Mouse (Mus musculus): Measurements from ENCODE around the gene Capzb.

Gene Capzb

DNA sequence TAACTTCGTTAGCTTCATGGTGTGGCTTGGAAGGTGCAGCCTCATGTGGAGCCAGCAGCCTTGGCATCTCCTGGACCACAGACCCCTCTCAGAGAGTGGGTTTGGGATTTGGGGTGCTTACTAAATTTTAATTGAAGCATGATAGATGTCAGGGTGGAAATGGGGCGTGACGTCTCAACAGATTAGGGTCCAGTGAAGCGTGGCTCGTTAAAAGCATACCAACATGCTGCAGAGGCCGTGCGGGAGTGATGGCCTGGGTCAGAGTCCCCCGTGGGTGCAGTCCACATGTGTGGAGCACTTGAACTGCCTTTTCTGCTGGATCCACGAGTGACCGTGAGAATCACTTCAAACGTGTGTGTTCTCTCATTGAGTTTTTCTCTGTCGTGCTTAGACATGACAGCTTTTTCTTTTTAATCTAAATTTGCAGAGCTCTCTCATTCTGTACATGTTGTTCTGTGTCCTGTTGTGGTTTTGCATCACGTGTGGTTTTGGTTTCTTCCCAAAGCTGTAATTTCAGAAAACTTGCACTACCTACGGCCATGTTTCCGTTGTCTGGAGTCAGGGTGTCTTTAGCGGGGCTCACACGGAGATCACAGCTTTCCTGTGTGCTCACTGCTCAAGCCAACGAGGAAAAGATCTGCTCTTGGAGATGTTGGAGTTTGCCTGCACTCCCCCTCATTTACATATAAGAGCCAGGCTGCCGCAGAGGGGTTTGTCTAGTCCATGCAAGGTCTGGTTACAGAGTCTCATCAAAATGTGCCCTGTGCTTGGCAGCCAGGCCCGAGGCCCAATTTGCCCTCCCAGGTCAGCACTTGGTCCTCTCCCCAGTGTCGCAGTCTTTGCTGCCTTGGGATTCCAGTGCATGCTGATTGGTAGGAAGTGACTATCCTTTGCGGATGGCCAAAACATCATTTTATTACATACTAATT lies 49.2 kb downstream of the Capzb start:
- no peak for DNase-seq

DNA sequence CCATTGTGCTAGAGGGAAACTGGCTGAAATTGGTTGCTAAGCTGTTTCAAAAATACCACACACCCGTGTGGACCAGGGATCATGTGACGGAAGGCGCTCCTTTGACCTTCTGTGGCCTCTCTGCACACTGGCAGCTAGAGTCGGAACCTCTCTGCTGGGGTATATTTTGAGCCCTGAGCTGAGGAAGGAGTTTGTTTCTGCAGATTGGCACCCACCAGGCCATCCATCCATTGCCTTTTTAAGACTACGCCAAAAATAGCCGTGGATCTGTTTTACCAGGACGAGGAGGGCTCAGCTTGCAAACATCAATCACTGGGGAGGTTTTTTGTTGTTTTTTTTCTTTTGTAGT lies 49.9 kb downstream of the Capzb start:
- DNase-seq: peak; percentile 98

DNA sequence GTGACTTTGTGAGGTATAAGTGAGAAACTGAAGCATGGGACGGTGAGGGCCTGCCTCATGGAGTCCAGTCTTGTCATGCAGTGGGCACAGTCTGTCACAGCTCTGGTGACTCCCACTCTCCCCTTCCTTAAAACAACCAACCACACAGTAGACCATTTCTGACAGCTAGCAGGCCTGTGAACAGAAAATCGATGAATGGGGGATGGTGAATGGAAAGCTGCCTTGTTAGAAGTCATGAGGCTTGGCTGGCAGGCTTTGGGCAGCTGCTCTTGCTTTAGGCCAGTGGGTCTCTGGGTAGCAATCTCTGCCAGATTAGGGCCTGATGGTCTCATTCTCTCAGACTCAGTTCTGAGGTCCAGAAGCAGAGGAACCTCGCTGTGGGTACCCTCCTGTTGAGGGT lies 51.5 kb downstream of the Capzb start:
- DNase-seq: no peak

DNA sequence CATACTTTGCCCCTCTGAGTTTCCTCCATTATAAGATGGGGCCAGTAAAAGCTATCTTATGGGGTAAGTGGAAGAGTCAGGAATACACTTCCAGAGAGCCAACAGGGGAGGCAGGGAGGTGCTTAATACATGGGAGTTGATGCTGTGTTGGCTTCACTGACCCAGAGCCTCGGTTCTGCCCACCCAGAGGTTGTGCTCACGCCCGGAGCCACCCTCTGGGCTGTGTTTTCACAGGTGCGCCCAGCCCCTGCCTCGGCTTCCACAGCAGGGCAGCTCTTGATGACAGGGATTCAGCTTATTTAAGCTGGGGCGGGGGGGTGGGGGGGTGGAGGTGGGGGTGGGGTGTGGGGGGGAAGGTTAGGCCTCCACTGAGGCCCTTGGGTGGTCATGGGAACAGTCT lies 52.1 kb downstream of the Capzb start:
- no peak for DNase-seq

DNA sequence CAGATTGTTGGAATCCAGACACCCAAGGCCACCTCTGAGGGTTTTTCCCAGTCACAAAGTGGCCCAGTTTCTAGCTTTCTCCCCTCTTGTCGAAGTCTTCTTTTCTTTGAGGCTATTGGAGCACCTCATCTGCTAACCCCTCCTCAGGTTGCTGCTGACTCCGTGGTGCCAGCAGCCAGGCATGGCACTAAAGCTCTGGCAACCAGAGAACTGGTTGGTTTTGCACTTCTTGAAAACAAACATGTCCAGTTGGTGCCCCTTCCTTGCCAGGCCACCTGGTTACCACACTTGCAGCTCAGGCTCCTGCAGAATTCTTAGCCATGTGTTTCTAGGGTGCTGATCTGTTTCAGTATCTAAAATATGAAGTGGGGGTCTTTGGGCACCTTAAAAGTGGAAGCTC lies 52.8 kb downstream of the Capzb start:
- no peak for DNase-seq

DNA sequence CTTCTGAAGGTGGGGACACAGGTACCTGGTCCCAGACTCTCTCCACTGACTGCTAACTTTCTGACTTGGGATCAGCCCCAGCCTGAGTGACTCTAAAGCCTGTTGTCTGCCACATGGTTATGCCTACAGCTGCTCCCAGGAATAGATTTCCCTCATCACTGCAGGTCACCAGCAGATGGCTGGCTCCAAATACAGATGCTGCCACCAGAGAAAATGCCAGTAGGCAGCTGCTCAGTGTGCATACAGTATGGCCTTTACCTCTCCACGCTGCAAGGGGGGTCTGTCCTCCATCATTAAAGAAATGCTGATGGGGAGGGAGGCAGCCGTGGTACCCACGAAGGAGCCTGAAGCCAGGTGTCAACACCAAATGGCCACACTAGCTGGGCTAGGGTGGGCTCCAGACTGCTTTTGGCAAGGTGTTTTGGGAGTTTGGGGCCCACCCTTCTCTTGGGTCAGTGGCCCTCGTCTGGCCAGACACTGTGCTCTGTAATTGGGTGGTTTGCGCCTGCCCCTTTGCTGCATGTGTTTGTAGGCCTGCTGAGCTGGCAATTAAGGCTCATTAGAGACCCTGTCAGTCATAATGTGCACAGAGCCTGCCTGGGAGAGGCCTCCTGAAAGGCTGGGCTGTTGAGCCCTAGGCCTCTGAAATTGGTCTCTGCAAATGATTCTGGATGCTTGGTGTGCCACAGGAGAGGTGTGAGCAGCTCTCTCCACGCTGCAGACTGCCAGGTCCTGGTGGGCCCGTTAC lies 53.6 kb downstream of the Capzb start:
- DNase-seq: no peak

DNA sequence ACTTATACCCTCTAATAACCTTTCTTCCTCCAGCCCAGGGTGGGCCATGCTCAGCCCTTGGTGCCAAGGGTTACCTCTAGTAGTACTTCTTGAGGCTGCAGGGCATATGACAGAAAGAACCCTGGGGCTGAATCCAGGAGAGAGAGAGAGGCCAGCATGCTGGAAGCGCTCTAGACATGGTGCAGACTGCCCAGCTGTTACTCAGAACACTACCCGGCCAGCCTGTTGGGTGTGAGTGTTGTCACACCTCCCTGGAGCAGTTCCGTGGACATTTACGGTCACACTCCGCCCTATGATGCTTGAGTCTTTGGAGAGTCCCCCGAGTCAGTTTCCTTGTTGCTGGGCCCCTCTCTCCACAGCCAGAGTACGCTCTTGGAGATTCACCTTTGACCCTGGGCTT lies 55.3 kb downstream of the Capzb start:
- DNase-seq: no peak

DNA sequence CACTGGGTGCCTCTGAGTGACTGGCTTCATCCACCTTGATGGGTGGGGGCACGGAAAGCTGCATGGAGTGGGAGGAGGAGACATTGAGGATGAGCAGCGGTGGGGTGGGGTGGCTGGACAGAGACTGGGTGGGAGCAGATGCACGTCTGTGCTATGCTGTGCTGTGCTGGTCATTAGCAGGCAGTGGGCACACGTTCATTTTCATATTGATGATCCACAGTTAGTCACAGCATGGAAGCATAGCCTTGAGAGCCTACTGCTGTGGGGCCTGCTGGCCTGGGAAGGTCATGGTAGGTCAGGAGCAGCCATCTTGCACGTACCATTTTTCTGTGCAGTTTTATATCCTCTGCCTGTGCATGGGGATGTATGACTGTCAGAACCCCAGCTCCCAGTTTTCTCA lies 56.0 kb downstream of the Capzb start:
- no peak for DNase-seq

DNA sequence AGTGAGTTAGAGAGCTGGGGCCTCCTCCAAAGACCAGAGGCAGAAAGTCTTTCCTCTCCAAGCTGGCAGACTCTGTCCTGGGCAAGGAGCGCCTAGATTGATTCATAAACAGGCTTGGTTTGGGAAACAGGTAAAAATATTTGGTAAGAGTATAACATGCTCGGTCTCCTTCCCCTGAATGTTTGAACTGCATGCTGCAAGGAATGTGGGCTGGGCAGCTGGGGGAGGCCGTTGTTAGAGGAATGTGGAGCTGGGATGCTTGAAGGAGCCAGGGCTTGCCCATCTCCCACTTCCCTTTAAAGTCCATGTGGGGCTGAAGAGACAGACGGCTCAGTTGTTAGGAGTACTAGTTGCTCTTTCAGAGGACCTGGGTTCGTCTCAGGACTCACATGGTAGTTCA lies 57.3 kb downstream of the Capzb start:
- no peak for DNase-seq

DNA sequence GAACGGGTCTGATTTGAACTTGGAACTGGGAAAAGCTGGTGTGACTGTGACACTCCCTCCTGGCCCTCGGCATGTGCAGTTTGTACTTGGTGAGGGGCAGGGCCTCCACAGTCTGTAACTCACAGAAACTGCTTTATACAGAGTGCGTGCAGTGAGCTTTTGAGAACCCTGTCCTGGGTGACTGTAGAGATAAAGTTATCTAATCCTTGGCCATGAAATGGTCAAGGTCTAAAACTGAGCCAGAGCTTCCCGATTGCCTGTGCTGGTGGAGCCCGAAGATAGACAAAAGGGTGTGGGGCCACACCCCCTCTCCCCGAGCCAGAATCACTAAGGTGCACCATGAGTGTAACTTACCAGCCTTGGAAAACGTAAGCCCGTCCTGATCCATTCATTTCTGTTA lies 58.2 kb downstream of the Capzb start:
- DNase-seq: no peak

DNA sequence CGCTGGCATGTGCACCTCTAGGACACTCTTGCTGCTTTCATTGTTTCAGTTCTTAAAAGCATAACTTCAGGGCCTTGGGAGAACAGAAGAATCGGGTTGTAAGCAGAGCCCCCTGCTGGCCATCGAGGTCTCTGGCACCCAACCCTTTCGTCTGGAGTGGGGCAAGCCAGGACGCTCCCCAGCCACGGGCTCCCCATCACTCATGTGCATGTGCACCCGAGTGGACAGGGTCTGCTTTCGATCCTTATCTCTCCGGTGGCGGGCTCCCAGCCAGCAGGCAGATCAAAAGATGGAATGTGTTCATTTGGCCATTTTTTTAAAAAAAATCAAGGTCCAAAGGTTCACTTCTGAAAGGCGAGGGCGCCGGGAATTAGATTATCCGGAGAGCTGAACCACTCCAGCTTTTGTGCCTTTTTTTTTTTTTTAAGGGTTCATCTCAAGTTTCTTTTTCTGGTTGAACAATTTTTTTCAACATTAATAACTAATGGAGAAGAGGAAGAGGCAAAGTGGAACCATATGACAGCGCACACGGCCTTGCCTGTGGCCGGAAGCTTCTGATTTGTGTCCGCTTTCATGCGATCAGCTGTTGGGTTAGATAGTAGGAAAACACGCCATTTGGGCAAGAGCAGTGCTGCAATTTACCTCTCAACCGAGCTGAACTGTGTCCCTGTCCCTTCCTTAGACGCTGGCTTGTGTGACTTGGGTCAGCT lies 59.5 kb downstream of the Capzb start:
- peak; percentile 98 for DNase-seq

DNA sequence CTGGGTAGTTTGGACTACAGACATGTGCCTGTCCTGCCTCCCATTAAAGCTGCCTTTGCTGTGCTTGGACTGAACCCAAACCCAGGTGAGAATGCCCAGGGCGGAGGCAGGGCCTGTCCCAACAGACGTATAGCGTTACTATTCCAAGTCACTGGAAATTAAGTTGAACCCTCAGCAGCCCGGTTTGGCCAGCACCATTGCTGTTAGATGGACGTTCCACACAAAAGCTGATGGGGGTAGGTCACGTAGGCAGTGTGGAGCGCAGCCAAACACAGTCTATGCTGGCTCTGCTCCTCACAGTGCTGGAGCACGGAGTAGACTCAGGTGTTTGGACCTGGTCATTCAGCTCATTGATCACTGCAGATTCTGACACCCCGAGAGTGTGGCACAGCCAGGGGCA lies 60.5 kb downstream of the Capzb start:
- DNase-seq: peak; percentile 95

DNA sequence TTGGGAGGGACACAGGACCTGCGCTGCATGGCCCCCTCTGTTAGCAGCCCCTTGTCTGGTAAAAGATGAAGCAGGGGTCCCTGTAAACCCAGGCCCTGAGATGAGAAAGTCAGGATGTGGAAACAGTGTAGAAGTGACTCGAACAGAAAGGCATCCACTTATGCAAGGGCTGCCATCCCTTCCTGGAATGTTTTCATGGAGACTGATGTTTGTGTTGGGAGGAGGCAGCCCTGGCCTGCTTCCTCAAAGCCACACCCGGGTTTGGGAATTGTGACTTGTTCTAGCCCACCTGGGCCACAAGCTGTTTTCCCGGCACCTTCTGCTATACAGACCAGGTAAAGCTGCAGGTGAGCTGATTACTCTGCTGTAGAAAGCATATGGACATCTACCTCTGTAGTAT lies 63.4 kb downstream of the Capzb start:
- DNase-seq: no peak

DNA sequence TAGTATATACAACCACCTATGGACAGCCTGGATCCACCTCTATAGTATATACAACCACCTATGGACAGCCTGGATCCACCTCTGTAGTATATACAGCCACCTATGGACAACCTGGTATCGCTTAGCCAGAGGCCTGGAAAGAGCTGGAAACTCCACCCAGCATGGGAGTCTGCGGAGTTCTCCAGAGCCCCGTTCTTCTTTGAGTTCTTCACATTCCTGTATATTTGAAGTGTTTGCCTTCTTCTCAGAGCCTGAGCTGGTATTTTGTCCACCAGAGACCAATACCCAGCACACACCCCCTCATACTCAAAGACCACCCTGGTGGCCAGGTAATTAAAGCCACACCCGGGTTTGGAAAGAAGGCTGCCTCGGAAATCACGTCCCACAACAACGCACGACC lies 64.0 kb downstream of the Capzb start:
- DNase-seq: no peak

DNA sequence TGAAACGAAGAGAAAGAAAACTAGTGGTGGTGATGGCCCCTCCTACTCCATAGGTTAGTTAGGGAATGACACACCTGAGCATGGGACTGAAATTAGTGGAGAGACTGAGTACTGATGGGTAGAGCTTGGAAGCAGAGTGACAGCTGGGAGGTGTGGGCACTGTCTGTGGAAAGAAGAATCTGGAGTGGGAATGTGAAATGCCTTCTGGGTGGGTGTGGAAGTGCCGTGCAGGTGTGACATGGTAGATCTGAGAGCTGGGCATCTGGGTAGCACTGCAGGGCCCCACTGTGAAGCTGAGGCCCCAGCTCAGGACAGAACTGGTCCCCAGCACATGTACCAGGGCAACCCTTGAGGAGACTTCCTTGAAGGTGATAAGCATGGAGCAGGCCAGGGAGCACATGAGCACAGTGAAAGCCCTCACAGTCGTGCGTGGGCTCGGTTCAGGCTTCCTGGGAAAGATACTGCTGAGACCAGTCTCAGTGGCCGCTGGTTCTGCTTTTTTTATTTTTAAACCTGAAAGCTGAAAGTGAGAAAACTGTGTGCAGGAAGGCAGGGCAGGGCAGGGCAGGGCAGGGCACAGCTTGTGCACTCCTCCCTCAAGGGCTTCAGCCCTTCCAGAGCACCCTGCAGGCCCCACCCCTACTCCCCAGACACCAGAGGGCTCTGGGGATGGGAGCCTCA lies 66.1 kb downstream of the Capzb start:
- no peak for DNase-seq

DNA sequence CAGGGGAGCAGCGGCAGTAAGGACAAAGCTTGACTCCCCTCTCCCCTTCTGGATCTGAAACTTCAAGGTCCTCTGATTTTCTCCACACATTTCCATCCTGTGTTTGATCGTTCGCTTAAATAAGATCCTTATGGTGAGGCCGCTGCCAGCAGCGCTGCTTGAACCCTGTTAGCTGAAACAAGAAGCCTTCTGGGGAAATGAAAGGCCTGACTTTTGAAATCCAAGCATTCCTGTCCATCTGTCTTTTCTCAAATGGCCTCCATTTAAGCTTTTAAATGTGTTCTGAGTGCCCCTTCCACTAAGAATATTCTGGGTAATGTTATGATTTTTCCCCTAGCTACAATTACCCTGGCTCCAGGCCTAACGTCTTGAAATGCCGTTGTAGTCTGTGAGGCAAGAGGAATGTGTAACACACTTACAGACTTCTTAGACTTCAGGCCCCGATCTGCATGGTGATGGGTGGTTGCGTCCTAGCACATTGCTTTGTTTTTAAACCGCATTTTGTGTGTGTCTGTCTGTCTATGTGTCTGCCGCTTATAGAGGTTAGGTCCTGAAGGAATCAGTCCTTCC lies 66.7 kb downstream of the Capzb start:
- no peak for DNase-seq

DNA sequence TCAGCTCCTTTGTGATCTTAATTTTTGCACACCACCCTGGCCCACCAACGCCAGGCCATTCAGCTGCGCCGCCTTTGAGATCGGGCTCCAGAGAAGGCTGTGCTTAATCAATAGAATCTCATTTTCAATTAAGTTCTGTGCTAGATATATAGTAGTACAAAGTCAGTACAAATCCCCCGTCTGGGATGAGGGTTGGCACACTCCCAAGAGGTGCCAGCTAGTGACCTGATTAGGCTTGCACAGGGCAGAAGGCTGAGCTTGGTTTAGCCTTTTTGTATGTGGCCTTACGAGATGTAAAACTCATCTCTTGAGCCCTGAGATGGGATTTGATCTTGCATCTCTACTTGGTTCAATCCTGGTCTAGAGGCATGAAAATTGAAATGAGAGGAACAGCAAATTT lies 70.3 kb downstream of the Capzb start:
- DNase-seq: no peak

DNA sequence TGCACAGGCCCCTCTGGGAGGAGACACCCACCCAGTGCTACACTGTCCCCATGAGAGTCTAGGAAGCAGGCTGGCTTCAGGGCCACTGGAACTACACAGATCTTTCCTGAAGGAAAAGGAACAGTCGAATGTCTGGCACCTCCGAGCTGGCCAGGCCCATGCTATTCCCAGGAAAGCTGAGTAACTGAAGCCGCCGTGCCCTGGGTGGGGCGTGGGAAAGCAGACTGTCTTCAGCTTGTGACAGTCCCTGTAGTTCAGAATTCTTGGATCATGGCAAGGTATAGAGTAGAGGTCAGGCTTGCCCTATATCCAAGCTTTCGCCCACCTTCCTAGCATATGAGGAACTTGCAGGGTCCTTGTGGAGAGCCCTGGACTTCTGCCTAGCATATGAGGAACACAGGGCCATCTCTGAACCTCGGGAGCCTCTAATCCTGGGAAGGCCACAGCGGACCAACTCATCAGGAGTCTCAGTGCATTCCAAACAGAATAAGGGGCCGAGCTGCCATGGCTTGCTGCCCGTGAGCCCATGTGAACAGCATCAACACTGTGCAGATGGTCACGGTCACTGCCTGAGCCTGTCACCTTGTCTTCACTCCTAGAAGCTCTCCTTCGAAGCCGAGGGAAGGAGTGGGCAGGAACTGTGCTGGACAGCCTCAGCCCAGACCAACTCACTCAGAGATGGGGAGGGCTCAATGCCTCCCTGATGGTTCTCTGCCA lies 73.2 kb downstream of the Capzb start:
- no peak for DNase-seq

DNA sequence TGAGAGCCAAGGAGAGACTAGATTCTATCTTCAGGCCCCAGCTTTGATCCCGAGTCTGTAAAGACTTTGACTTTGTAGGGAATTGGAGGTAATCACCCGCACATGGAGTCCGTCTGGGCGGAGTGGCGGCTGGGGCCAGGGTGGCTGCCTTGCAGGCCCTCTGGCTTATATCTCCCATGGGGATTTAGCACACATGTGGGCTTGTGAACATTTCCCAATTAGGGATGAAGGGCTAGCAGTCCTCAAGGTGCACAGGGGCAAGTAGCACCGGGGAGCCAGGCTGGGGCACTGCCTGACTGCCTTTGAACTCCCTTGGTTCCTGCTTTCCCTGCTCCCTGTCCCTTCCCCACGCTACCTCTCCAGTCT lies 73.8 kb downstream of the Capzb start:
- no peak for DNase-seq

DNA sequence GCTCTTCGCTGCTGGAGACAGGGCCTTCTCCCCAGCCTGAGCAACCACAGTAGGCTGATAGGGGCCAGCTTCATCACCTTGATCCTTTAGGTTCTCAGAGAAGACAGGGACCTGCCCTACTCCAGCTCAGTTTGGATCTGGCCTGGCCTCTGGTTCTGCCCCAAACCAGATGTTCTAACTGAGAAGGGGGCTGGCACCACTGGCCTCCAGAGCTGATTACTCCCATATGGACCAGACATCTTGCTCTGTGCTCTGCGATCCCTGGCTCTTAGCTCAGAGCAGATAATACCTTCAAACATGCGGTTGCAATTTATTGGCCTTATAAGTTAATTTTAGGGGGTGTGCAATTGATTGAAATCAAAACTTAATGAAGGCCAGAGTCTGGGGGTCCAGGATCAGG lies 74.6 kb downstream of the Capzb start:
- DNase-seq: no peak

DNA sequence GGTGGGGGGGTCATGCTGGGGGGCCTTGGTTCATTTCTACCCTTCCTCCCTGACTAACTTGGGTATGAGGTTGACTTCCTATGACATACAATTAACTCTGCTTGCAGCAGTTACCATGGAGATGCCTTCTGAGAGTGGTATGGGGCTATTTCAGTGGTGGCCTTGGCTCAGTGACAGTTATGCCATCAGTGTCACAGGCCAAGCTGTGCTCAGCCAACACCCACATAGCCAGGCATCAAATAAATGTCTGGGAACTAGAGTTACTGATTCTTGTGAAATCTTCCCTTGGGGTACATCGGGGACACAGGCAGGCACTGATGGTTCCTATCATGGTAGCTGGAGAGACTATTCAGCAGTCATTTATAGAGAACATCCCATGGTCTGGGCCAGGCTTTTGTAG lies 75.5 kb downstream of the Capzb start:
- no peak for DNase-seq

DNA sequence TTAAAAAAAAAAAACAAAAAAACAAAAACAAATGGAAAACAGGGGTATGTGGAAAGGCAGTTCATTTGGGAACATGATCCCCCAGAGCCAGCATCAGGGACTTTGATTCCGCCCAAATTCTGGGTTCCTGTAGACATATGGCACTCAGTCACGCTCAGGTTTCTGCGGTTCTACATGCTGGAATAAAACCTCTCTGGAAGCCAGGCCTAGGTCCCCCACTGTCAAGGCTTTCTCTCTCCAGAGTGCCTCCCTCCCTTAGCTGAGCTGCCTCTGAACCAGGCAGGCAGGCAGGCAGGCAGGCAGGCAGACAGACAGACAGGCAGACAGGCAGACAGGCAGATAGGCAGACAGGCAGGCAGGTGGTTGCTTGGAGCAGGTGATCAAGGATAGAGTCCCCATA lies 77.5 kb downstream of the Capzb start:
- no peak for DNase-seq
